Mouse (Mus musculus) CH12.LX (cell line): ENCODE results near the gene Tmem266.

ENCODE experiments used
- CHD1 ChIP-seq: IDR thresholded peaks from 2 replicates; pipeline ENCODE4 v1.6.1; 2012; ENCODE audit warnings: low read depth, low read length, improper control_type of control experiment, inconsistent platforms
- CTCF ChIP-seq, 2 experiments: IDR thresholded peaks in 1 of 2; conservative IDR thresholded peaks in 1 of 2; 2 replicates each; pipeline ENCODE4 v1.5.1; 2011 to 2012; ENCODE audit warnings: low read depth in 2 of 2, low read length in 2 of 2, improper control_type of control experiment in 1 of 2, inconsistent platforms in 1 of 2, mild to moderate bottlenecking in 1 of 2, moderate library complexity in 1 of 2
- IRF4 ChIP-seq: IDR thresholded peaks from 2 replicates; pipeline ENCODE4 v1.6.1; 2014; ENCODE audit warnings: low read depth, mild to moderate bottlenecking, inconsistent platforms, low read length, improper control_type of control experiment
- NELFE ChIP-seq: IDR thresholded peaks from 2 replicates; pipeline ENCODE4 v1.6.1; 2011; ENCODE audit warnings: low read depth, low read length, improper control_type of control experiment
- POLR2AphosphoS2 ChIP-seq: IDR thresholded peaks from 2 replicates; pipeline ENCODE4 v1.6.1; 2011; ENCODE audit warnings: low read depth, low read length, improper control_type of control experiment
- RCOR1 ChIP-seq: conservative IDR thresholded peaks from 2 replicates; pipeline ENCODE4 v1.6.1; 2012; ENCODE audit warnings: low read depth, mild to moderate bottlenecking, inconsistent platforms, low read length, improper control_type of control experiment
- SMC3 ChIP-seq: IDR thresholded peaks from 2 replicates; pipeline ENCODE4 v1.6.1; 2011; ENCODE audit warnings: low read depth, low read length, improper control_type of control experiment
- USF1 ChIP-seq: IDR thresholded peaks from 2 replicates; pipeline ENCODE4 v1.6.1; 2014; ENCODE audit warnings: low read depth, mild to moderate bottlenecking, inconsistent platforms, low read length, improper control_type of control experiment
- ZC3H11A ChIP-seq: IDR thresholded peaks from 2 replicates; pipeline ENCODE4 v1.6.1; 2012; ENCODE audit warnings: low read depth, mild to moderate bottlenecking, inconsistent platforms, low read length, improper control_type of control experiment
- ZMIZ1 ChIP-seq: IDR thresholded peaks from 2 replicates; pipeline ENCODE4 v1.6.1; 2012; ENCODE audit warnings: low read depth, mild to moderate bottlenecking, inconsistent platforms, low read length, improper control_type of control experiment
- ZNF384 ChIP-seq: IDR thresholded peaks from 2 replicates; pipeline ENCODE4 v1.6.1; 2012; ENCODE audit warnings: low read depth, low read length, improper control_type of control experiment, inconsistent platforms

- TF ChIP-seq RCOR1 (no peak), SMC3 (no peak), IRF4 (no peak), CHD1 (no peak), NELFE (no peak), ZMIZ1 (no peak), USF1 (no peak), ZC3H11A (no peak), CTCF (conservative IDR thresholded peaks at IDR 0.05 in 1 of 2, IDR thresholded peaks at IDR 0.05 in 1 of 2; ENCODE audit: low read depth in 2 of 2, low read length in 2 of 2) (no peak), ZNF384 (no peak), POLR2AphosphoS2 (no peak)
Measured at GRCm38 (mm10) chr9:55438433-55438832, 111.7 kb downstream of the Tmem266 start.
